Mouse (Mus musculus) gastrocnemius, adult 2 months (tissue): ENCODE measurements around the gene Urm1. TPM values are rescaled to one million over a fixed set of nuclear protein-coding genes. Genes with fewer than 3 reads are reported as not detected.
"Not testable (repeated sequence)": the region's sequence is repeated elsewhere in the genome, so short reads cannot be mapped to it uniquely, and the experiment has no call there.

Experiments used
- DNase-seq: peaks from one replicate; pipeline ENCODE4 v3.0.0; 2022
- H3K27ac ChIP-seq: fragments of 200-600 bp; 2 replicates; pipeline ENCODE4 v1.8.1; 2022; ENCODE audit warnings: mild to moderate bottlenecking
- H3K4me3 ChIP-seq: fragments of 200-600 bp; 2 replicates; pipeline ENCODE4 v1.8.1; 2022; ENCODE audit warnings: mild to moderate bottlenecking, moderate library complexity
- CTCF ChIP-seq: fragments of 200-600 bp; IDR thresholded peaks from 2 replicates; pipeline ENCODE4 v1.8.1; 2022; ENCODE audit warnings: antibody characterized with exemption, mild to moderate bottlenecking, moderate library complexity
- intact Hi-C: fragments of 180-260 bp; cut with DNase I; formaldehyde crosslinking; loops from one replicate; pipeline ENCODE4 v1.15.1; 2025
- microRNA-seq: library from miRNA; unstranded; fragments of <30 nt; microRNA quantifications from one replicate; pipeline ENCODE4 v1.2.0, GENCODE M21; 2021
- total RNA-seq, 2 experiments: library from RNA; stranded (reverse); gene quantifications; 2 replicates each; pipeline ENCODE4 v1.2.3; 2021

The Urm1 gene
- total RNA-seq, 2 experiments from 2014 or later: 29.6 to 31.3 TPM

GRCm38 (mm10) chr2:29879964-29880830 lies 60.3 kb downstream of the Urm1 start:
- DNase-seq: no peak
- Histone ChIP-seq H3K27ac (no peak overlapping the region), H3K4me3 (no peak overlapping the region)
- TF ChIP-seq CTCF: no peak
- intact Hi-C loops: no loop called here

- DNase-seq, H3K4me3 ChIP-seq, intact Hi-C loops: not testable (repeated sequence)
- H3K27ac ChIP-seq: peak overlapping the region; percentile 57
- peak; percentile 23; the same call in 1 of the 2 replicates for TF ChIP-seq CTCF
Measured at GRCm38 (mm10) chr2:29886659-29887292, 66.9 kb downstream of the Urm1 start.

GRCm38 (mm10) chr2:29889066-29889944 lies 69.4 kb downstream of the Urm1 start, which contains the start of gene Odf2:
Gene Odf2, plus strand, starts transcription at chr2:29889221.
- intact Hi-C loops: no loop called here
- peak within 1 kb of the TSS; percentile 93 for H3K27ac ChIP-seq
- no peak for TF ChIP-seq CTCF
- peak; percentile 100 for DNase-seq
- peak within 1 kb of the TSS; percentile 91 for H3K4me3 ChIP-seq

- Histone ChIP-seq H3K27ac (peak overlapping the region; percentile 93), H3K4me3 (peak overlapping the region; percentile 91)
- TF ChIP-seq CTCF: peak; percentile 46
- peak; percentile 89 for DNase-seq
- intact Hi-C loops: no loop called here
Measured at GRCm38 (mm10) chr2:29889991-29890833, 70.3 kb downstream of the Urm1 start.

- no peak for DNase-seq
- H3K4me3 ChIP-seq: no peak overlapping the region
- TF ChIP-seq CTCF: no peak
- intact Hi-C loops: no loop called here
- H3K27ac ChIP-seq: no peak overlapping the region
Measured at GRCm38 (mm10) chr2:29891773-29892172, 71.9 kb downstream of the Urm1 start.

Small RNA genes lying within 50 kb of the gene (microRNA-seq; reads per million reads assigned to microRNA genes)
- not detected for gene Mir219a-2
- not detected for gene Mir219b

Other genes starting within 250 kb of the Urm1 start
- gene Rapgef1, start 200.4 kb upstream of the Urm1 start, total RNA-seq: 100 to 1,000 TPM; 135 to 139 TPM
- not detected for gene Gm13420, start 68.4 kb upstream of the Urm1 start, total RNA-seq
- not detected for gene Gm13547, start 60.8 kb upstream of the Urm1 start, total RNA-seq
- 1 to 10 TPM; 7.9 to 9.7 TPM for gene Coq4, start 32.6 kb upstream of the Urm1 start, total RNA-seq
- 10 to 100 TPM; 28.2 to 29.1 TPM for gene Trub2, start 31.6 kb upstream of the Urm1 start, total RNA-seq
- 1 to 10 TPM; 6.5 to 9.4 TPM for gene Slc27a4, start 17.4 kb upstream of the Urm1 start, total RNA-seq
- 1 to 10 TPM; 2.2 to 4.6 TPM for gene Cercam, start 49.1 kb downstream of the Urm1 start, total RNA-seq
- 10 to 100 TPM; 11.9 to 12.7 TPM for gene Odf2, start 69.1 kb downstream of the Urm1 start, total RNA-seq
- 10 to 100 TPM; 23.2 to 28.3 TPM for gene Gle1, start 115.4 kb downstream of the Urm1 start, total RNA-seq
- 10 to 100 TPM; 41.8 to 62.1 TPM for gene Sptan1, start 145.5 kb downstream of the Urm1 start, total RNA-seq
- gene Wdr34, start 228.8 kb downstream of the Urm1 start, total RNA-seq: 1 to 10 TPM; 4.4 to 5.0 TPM
- 100 to 1,000 TPM in 1 of 2 experiments, 10 to 100 TPM in 1; 93.8 to 110 TPM for gene Set, start 237.3 kb downstream of the Urm1 start, total RNA-seq